Mouse (Mus musculus): Measurements from ENCODE around the gene Prune2.

- TF ChIP-seq CTCF (IDR thresholded peaks at IDR 0.05 in 2 of 3, conservative IDR thresholded peaks at IDR 0.05 in 1 of 3; ENCODE audit: control insufficient read depth in 1 of 3, insufficient read depth in 1 of 3, low read depth in 2 of 3, low read length in 3 of 3, poor library complexity in 1 of 3, severe bottlenecking in 1 of 3) (no peak), SIN3A (IDR thresholded peaks at IDR 0.05; ENCODE audit: low read length) (no peak), GATA1 (IDR thresholded peaks at IDR 0.05; ENCODE audit: low read depth, low read length) (no peak), MAFK (IDR thresholded peaks at IDR 0.05; ENCODE audit: borderline replicate concordance, low read depth, low read length) (no peak)
These were observed 6.6 kb upstream of the Prune2 start for GRCm38 (mm10) chr19:16949341-16949740.

Data from MEL (cell line).